Mouse (Mus musculus) MEL (cell line): ENCODE results near the gene Auts2. TPM values are rescaled to one million over a fixed set of nuclear protein-coding genes. Genes with fewer than 3 reads are reported as not detected.

Experiments used
- DNase-seq: peaks from one replicate; pipeline ENCODE4 v3.0.0; 2011; ENCODE audit warnings: low read depth, low spot score
- H3K27ac ChIP-seq: 2 replicates; pipeline ENCODE4 v1.5.1; 2012; ENCODE audit warnings: low read depth, mild to moderate bottlenecking, control low read depth, low read length, moderate library complexity; ENCODE audit not compliant: control insufficient read depth
- H3K27me3 ChIP-seq, 2 experiments: fragments of 150-350 bp in 1 of 2; sonication (generic) in 1 of 2; 2 replicates each; pipeline ENCODE4 v1.6.1; 2012; ENCODE audit warnings: low read length in 2 of 2, mild to moderate bottlenecking in 2 of 2, improper control_type of control experiment in 1 of 2, moderate library complexity in 1 of 2; ENCODE audit not compliant: insufficient read depth in 2 of 2, control insufficient read depth in 1 of 2
- H3K36me3 ChIP-seq, 2 experiments: 2 replicates each; pipeline ENCODE4 v1.6.1; 2012 to 2014; ENCODE audit warnings: low read length in 2 of 2, improper control_type of control experiment in 1 of 2, inconsistent platforms in 1 of 2, mild to moderate bottlenecking in 1 of 2; ENCODE audit not compliant: insufficient read depth in 2 of 2, control insufficient read depth in 1 of 2
- H3K4me1 ChIP-seq, 2 experiments: fragments of 150-350 bp in 1 of 2; sonication (generic) in 1 of 2; 2 replicates each; pipeline ENCODE4 v1.6.1; 2012; ENCODE audit warnings: low read length in 2 of 2, improper control_type of control experiment in 1 of 2, mild to moderate bottlenecking in 1 of 2; ENCODE audit not compliant: insufficient read depth in 2 of 2, control insufficient read depth in 1 of 2
- H3K4me3 ChIP-seq, 2 experiments: fragments of 150-350 bp in 1 of 2; sonication (generic) in 1 of 2; 2 replicates each; pipeline ENCODE4 v1.5.1; 2012; ENCODE audit warnings: low read depth in 2 of 2, low read length in 2 of 2, mild to moderate bottlenecking in 2 of 2, moderate library complexity in 2 of 2, control low read depth in 1 of 2, improper control_type of control experiment in 1 of 2; ENCODE audit not compliant: control insufficient read depth in 1 of 2, insufficient read depth in 1 of 2
- H3K79me2 ChIP-seq: 2 replicates; pipeline ENCODE4 v1.6.1; 2012; ENCODE audit warnings: mild to moderate bottlenecking, low read length, moderate library complexity; ENCODE audit not compliant: control insufficient read depth, poor library complexity, insufficient read depth
- H3K9ac ChIP-seq: 2 replicates; pipeline ENCODE4 v1.6.1; 2012; ENCODE audit warnings: low read depth, mild to moderate bottlenecking, control low read depth, low read length, moderate library complexity; ENCODE audit not compliant: control insufficient read depth, poor library complexity, severe bottlenecking
- H3K9me3 ChIP-seq: fragments of 150-350 bp; sonication (generic); replicated peaks from 2 replicates; pipeline ENCODE4 v1.6.1; 2012; ENCODE audit warnings: mild to moderate bottlenecking, low read length, improper control_type of control experiment, moderate library complexity; ENCODE audit not compliant: insufficient read depth
- BHLHE40 ChIP-seq: IDR thresholded peaks from 2 replicates; pipeline ENCODE4 v1.6.1; 2012; ENCODE audit warnings: low read depth, mild to moderate bottlenecking, inconsistent platforms, low read length, improper control_type of control experiment, borderline replicate concordance
- CHD2 ChIP-seq: IDR thresholded peaks from 2 replicates; pipeline ENCODE4 v1.6.1; 2011; ENCODE audit warnings: low read length, improper control_type of control experiment
- ELF1 ChIP-seq: IDR thresholded peaks from 2 replicates; pipeline ENCODE4 v1.6.1; 2014; ENCODE audit warnings: low read depth, mild to moderate bottlenecking, inconsistent platforms, low read length, improper control_type of control experiment, moderate library complexity
- EP300 ChIP-seq, 2 experiments: IDR thresholded peaks; 2 replicates each; pipeline ENCODE4 v1.6.1; 2011; ENCODE audit warnings: improper control_type of control experiment in 2 of 2, low read length in 2 of 2, low read depth in 1 of 2, mild to moderate bottlenecking in 1 of 2
- ETS1 ChIP-seq: IDR thresholded peaks from 2 replicates; pipeline ENCODE4 v1.6.1; 2012; ENCODE audit warnings: low read depth, mild to moderate bottlenecking, inconsistent platforms, low read length, improper control_type of control experiment, moderate library complexity
- GABPA ChIP-seq: IDR thresholded peaks from 2 replicates; pipeline ENCODE4 v1.6.1; 2012; ENCODE audit warnings: low read depth, mild to moderate bottlenecking, inconsistent platforms, low read length, improper control_type of control experiment, moderate library complexity
- GATA1 ChIP-seq: IDR thresholded peaks from 2 replicates; pipeline ENCODE4 v1.6.1; 2011; ENCODE audit warnings: low read depth, low read length, improper control_type of control experiment
- KAT2A ChIP-seq: conservative IDR thresholded peaks from 2 replicates; pipeline ENCODE4 v1.6.1; 2012; ENCODE audit warnings: low read depth, low read length, improper control_type of control experiment, inconsistent platforms
- MAFK ChIP-seq: IDR thresholded peaks from 2 replicates; pipeline ENCODE4 v1.6.1; 2011; ENCODE audit warnings: low read depth, mild to moderate bottlenecking, low read length, improper control_type of control experiment, borderline replicate concordance
- MAZ ChIP-seq: IDR thresholded peaks from 2 replicates; pipeline ENCODE4 v1.6.1; 2012; ENCODE audit warnings: low read depth, mild to moderate bottlenecking, inconsistent platforms, low read length, improper control_type of control experiment
- MEF2A ChIP-seq: IDR thresholded peaks from 2 replicates; pipeline ENCODE4 v1.6.1; 2014; ENCODE audit warnings: low read depth, mild to moderate bottlenecking, inconsistent platforms, low read length, improper control_type of control experiment; ENCODE audit not compliant: poor library complexity, insufficient replicate concordance, severe bottlenecking; ENCODE audit errors: extremely low read depth
- MYB ChIP-seq: IDR thresholded peaks from 2 replicates; pipeline ENCODE4 v1.6.1; 2011; ENCODE audit warnings: mild to moderate bottlenecking, low read depth, low read length, improper control_type of control experiment
- NELFE ChIP-seq: IDR thresholded peaks from 2 replicates; pipeline ENCODE4 v1.6.1; 2011; ENCODE audit warnings: low read depth, low read length, improper control_type of control experiment
- NRF1 ChIP-seq: IDR thresholded peaks from 2 replicates; pipeline ENCODE4 v1.6.1; 2014; ENCODE audit warnings: low read depth, mild to moderate bottlenecking, inconsistent platforms, low read length, improper control_type of control experiment, moderate library complexity; ENCODE audit not compliant: poor library complexity, insufficient read depth, severe bottlenecking
- POLR2AphosphoS2 ChIP-seq: IDR thresholded peaks from 2 replicates; pipeline ENCODE4 v1.6.1; 2011; ENCODE audit warnings: low read length, improper control_type of control experiment
- POLR2AphosphoS5 ChIP-seq: IDR thresholded peaks from 2 replicates; pipeline ENCODE4 v1.6.1; 2012; ENCODE audit warnings: low read depth, borderline replicate concordance, mild to moderate bottlenecking, inconsistent platforms, low read length, moderate library complexity, mixed read lengths
- RCOR1 ChIP-seq: IDR thresholded peaks from 2 replicates; pipeline ENCODE4 v1.6.1; 2012; ENCODE audit warnings: low read depth, mild to moderate bottlenecking, inconsistent platforms, low read length, improper control_type of control experiment
- SMC3 ChIP-seq: IDR thresholded peaks from 2 replicates; pipeline ENCODE4 v1.6.1; 2011; ENCODE audit warnings: low read depth, low read length, improper control_type of control experiment
- TBP ChIP-seq: IDR thresholded peaks from 2 replicates; pipeline ENCODE4 v1.8.0; 2011; ENCODE audit warnings: low read depth, low read length, improper control_type of control experiment
- TCF12 ChIP-seq: IDR thresholded peaks from 2 replicates; pipeline ENCODE4 v1.6.1; 2014; ENCODE audit warnings: low read depth, mild to moderate bottlenecking, inconsistent platforms, low read length, improper control_type of control experiment, moderate library complexity
- USF1 ChIP-seq: IDR thresholded peaks from 2 replicates; pipeline ENCODE4 v1.6.1; 2014; ENCODE audit warnings: low read depth, mild to moderate bottlenecking, inconsistent platforms, low read length, improper control_type of control experiment, moderate library complexity
- USF2 ChIP-seq, 2 experiments: IDR thresholded peaks; 2 replicates each; pipeline ENCODE4 v1.6.1; 2011 to 2012; ENCODE audit warnings: improper control_type of control experiment in 2 of 2, low read length in 2 of 2, borderline replicate concordance in 1 of 2, inconsistent platforms in 1 of 2, low read depth in 1 of 2, mild to moderate bottlenecking in 1 of 2; ENCODE audit not compliant: insufficient read depth in 1 of 2
- ZC3H11A ChIP-seq: IDR thresholded peaks from 2 replicates; pipeline ENCODE4 v1.6.1; 2012; ENCODE audit warnings: low read depth, mild to moderate bottlenecking, inconsistent platforms, low read length, improper control_type of control experiment
- ZKSCAN1 ChIP-seq: IDR thresholded peaks from 2 replicates; pipeline ENCODE4 v1.6.1; 2012; ENCODE audit warnings: low read depth, mild to moderate bottlenecking, inconsistent platforms, low read length, improper control_type of control experiment, moderate library complexity
- polyA plus RNA-seq, 2 experiments: library from polyadenylated mRNA; stranded (reverse) in 1 of 2; unstranded in 1 of 2; fragments of >175 nt in 1 of 2; fragments of >200 nt in 1 of 2; gene quantifications; 2 replicates each; pipeline versions ENCODE4 v1.2.1 to v1.2.4; 2012; ENCODE audit warnings: low replicate concordance in 2 of 2, low read depth in 1 of 2; ENCODE audit not compliant: insufficient read length in 2 of 2, insufficient read depth in 1 of 2, missing spikeins in 1 of 2
- total RNA-seq: library from RNA; depleted of rRNA; stranded (reverse); fragments of 300-350 nt; gene quantifications from 2 replicates; pipeline ENCODE4 v1.2.3, GENCODE M21; 2012

The Auts2 gene
- total and polyA plus RNA-seq, 3 experiments: not detected

DNA sequence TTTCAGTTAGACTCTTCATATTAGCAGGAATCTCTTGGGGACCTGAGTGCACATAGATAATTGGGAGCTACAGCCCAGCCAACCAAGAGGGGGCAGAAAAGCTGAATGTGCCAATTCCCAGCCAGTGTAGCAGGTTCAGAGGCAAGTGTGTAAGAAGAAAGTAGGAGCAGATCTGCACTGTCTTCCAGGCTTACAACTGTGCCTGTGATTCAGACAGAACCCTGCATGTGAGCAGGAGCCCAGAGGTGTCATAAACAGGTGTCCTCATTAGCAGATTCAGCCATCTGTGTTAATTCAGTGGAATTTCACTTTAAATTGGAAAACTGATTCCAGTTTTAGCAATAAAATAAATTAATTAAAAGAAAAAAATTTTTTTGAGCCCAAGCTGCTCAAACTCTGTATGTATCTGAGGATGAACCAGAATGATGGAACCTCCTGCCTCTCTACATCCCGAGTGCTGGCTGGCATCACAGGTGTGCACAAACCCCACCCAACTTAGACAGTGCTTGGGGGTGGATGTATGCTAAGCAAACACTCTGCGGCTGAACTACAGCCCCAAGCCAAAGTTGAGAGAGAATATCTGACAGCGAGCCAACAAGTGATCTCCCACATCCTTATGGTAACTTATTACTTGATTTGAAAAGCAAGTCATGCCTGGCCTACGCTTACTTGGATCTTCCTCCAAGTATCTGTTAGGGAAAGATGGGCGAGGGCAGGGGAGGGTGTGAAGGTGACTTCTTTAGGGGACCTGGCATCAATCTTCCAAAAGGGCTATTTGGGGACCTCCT is 982.2 kb downstream of the Auts2 start:
- Histone ChIP-seq H3K4me1 (no peaks in the 10 kb centered on the region), H3K4me3 (no peak overlapping the region), H3K9ac (no peak overlapping the region), H3K27ac (no peak overlapping the region), H3K9me3 (no peaks in the 10 kb centered on the region), H3K36me3 (no peaks in the 10 kb centered on the region), H3K79me2 (no peaks in the 10 kb centered on the region), H3K27me3 (no peaks in the 10 kb centered on the region)
- no peak for DNase-seq
- TF ChIP-seq KAT2A (no peak), POLR2AphosphoS2 (no peak), ELF1 (no peak), GATA1 (no peak), GABPA (no peak), BHLHE40 (no peak), ETS1 (no peak), ZC3H11A (no peak), TBP (no peak), SMC3 (no peak), MAFK (no peak), MYB (no peak), ZKSCAN1 (no peak), CHD2 (no peak), EP300 (IDR thresholded peaks at IDR 0.05; ENCODE audit: low read depth in 1 of 2, low read length in 2 of 2) (no peak)

DNA sequence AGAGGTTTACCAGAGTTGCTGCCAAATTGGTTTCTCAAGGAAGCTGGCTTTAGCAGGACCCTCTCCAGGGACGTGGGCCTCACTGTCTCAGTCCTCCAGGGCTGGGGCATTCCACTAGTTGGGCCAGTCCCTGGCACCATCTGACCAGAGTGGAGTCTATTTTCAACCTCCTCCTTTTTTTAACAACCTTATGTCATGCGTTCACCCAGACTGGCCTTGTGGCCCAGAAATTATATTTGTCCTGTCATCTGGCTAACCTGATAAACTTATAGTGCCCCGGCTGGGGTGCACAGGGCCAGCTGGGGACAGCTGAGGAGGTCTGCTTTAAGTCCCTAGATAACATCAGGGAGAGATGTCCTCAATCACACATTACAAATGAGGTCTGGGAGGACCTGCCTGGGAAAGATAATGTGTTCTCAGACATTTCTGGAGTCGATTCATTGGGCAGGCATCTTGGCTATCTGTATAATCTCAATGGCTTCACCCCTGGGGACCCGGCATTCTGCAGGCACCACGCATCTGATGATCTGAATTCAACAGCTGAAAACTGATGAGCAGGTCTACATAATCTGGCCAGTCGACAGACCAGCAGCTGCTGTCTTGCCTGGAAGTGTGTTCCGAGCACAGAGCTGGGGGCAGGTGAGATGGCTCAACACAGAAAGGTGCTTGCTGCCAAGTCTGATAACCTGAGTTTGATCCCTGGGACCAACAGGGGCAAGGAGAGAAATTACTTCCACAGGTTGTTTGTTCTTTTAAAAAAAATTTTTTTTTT is 984.6 kb downstream of the Auts2 start:
- H3K27me3 ChIP-seq: no peaks in the 10 kb centered on the region
- no peak for DNase-seq
- H3K27ac ChIP-seq: no peak overlapping the region
- no peaks in the 10 kb centered on the region for H3K36me3 ChIP-seq
- no peak for TF ChIP-seq CHD2
- TF ChIP-seq TCF12: no peak
- no peak for TF ChIP-seq POLR2AphosphoS5
- no peak for TF ChIP-seq NELFE
- no peak for TF ChIP-seq ZC3H11A
- no peak for TF ChIP-seq MEF2A
- TF ChIP-seq MAZ: no peak
- no peak for TF ChIP-seq USF1
- no peak for TF ChIP-seq GABPA
- TF ChIP-seq NRF1: no peak
- no peak for TF ChIP-seq RCOR1
- TF ChIP-seq USF2 (IDR thresholded peaks at IDR 0.05; ENCODE audit: borderline replicate concordance in 1 of 2, insufficient read depth in 1 of 2, low read depth in 1 of 2, low read length in 2 of 2): no peak
- TF ChIP-seq ETS1: no peak
- no peaks in the 10 kb centered on the region for H3K79me2 ChIP-seq
- H3K9me3 ChIP-seq: no peaks in the 10 kb centered on the region
- no peak overlapping the region for H3K4me3 ChIP-seq
- no peak overlapping the region for H3K9ac ChIP-seq
- no peaks in the 10 kb centered on the region for H3K4me1 ChIP-seq
